8 mouse cellular contexts compared by ENCODE assay signal in the genomic region with DNA sequence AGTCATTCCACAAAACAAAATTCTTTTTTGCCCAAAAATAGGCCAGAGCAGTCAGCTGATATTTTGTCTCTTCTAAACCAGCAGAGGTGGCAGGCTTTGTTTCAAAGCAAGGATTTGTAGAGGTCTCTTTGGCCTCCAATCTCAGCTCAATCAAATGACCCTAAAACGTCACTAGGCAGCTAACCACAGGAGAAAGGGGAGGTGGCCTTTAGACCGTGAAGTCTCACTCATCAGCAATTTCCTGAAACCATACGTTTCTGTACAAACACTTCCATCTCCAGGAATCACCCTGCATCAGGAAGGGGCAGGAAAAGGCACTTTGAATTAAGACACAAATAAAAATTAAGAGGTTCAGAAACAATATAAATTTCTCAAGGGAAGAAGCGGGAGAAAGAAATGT. TPM values are rescaled to one million over a fixed set of nuclear protein-coding genes. Genes with fewer than 3 reads are reported as not detected.
A peak's percentile ranks its signal among the peaks of the same experiment; 100 is the strongest.
DNase-seq lines count a peak whose midpoint lies in the region; ATAC-seq and TF ChIP-seq lines count a peak whose summit lies in the region.

No protein-coding gene starts in this region.

- no peaks in the 10 kb centered on the region for H3K4me1 ChIP-seq in heart, embryonic 11.5 days (ENCODE audit: control insufficient read depth, insufficient read depth, low read length)
- H3K4me1 ChIP-seq in bone marrow, adult 2 months (ENCODE audit: control insufficient read depth, insufficient read depth, low read length) = peaks cover 2% of the 10 kb centered on the region; the same call in 1 of the 2 replicates
- peaks cover 19% of the 10 kb centered on the region for H3K4me1 ChIP-seq in forebrain, embryonic 15.5 days
- peaks cover 5% of the 10 kb centered on the region; the same call in 1 of the 2 replicates for H3K4me1 ChIP-seq in kidney, embryonic 16.5 days (ENCODE audit: insufficient read depth, low read length)

- no peak for DNase-seq in heart, postnatal 36 days
- no peak for DNase-seq in urinary bladder, postnatal 36 days (ENCODE audit: low spot score in 2 of 2)
- DNase-seq in thymus, postnatal 0 days (ENCODE audit: low spot score) = no peak

- no peaks in the 10 kb centered on the region for H3K27me3 ChIP-seq in heart, embryonic 11.5 days (ENCODE audit: control insufficient read depth, insufficient read depth, low read length)
- no peaks in the 10 kb centered on the region for H3K27me3 ChIP-seq in forebrain, embryonic 15.5 days
- H3K27me3 ChIP-seq in kidney, embryonic 16.5 days (ENCODE audit: insufficient read depth, low read length) = no peaks in the 10 kb centered on the region

- peak overlapping the region; percentile 50 for H3K4me3 ChIP-seq in heart, embryonic 11.5 days (ENCODE audit: low read depth, low read length)
- H3K4me3 ChIP-seq in bone marrow, adult 2 months (replicated peaks; ENCODE audit: control insufficient read depth, low read depth, low read length) = peak overlapping the region; percentile 97
- H3K4me3 ChIP-seq in forebrain, embryonic 15.5 days = peak overlapping the region; percentile 56
- peak overlapping the region; percentile 66 for H3K4me3 ChIP-seq in kidney, embryonic 16.5 days (ENCODE audit: low read length)

- no peak for TF ChIP-seq CTCF in bone marrow, adult 2 months (IDR thresholded peaks at IDR 0.05; ENCODE audit: control insufficient read depth, insufficient read depth, low read length)

- H3K27ac ChIP-seq in heart, embryonic 11.5 days (ENCODE audit: low read depth, low read length) = no peak overlapping the region
- H3K27ac ChIP-seq in bone marrow, adult 2 months (ENCODE audit: control insufficient read depth, insufficient read depth, low read depth, low read length, poor library complexity) = peak overlapping the region; percentile 83
- H3K27ac ChIP-seq in forebrain, embryonic 15.5 days (replicated peaks) = peak overlapping the region; percentile 68
- H3K27ac ChIP-seq in kidney, embryonic 16.5 days (ENCODE audit: low read length) = peak overlapping the region; percentile 78

- H3K9me3 ChIP-seq in heart, embryonic 11.5 days (replicated peaks; ENCODE audit: control insufficient read depth, low read length) = no peaks in the 10 kb centered on the region
- H3K9me3 ChIP-seq in forebrain, embryonic 15.5 days = no peaks in the 10 kb centered on the region
- no peaks in the 10 kb centered on the region for H3K9me3 ChIP-seq in kidney, embryonic 16.5 days (ENCODE audit: low read length)

- intact Hi-C loops in heart, postnatal 36 days (cut with DNase I) = loop anchor here (1.0 to 10.0 kb wide), 4 partner anchors 48 to 190 kb away; a partner anchor contains a TSS

- peak overlapping the region; percentile 52; the same call in 1 of the 2 replicates for H3K9ac ChIP-seq in heart, embryonic 11.5 days (ENCODE audit: low read depth, low read length)
- H3K9ac ChIP-seq in forebrain, embryonic 15.5 days (replicated peaks) = peak overlapping the region; percentile 59
- H3K9ac ChIP-seq in kidney, embryonic 16.5 days (replicated peaks; ENCODE audit: low read length) = peak overlapping the region; percentile 68

- no peak for ATAC-seq in heart, embryonic 11.5 days (replicated peaks; ENCODE audit: insufficient number of reproducible peaks, low FRiP score, low TSS enrichment)
- ATAC-seq in forebrain, embryonic 15.5 days (replicated peaks) = peak; percentile 30; the same call in 1 of the 2 replicates
- peak; percentile 69; the same call in 1 of the 2 replicates for ATAC-seq in kidney, embryonic 16.5 days (ENCODE audit: low FRiP score, low TSS enrichment)
- ATAC-seq in megakaryocyte progenitor cell, adult 5-6 weeks (replicated peaks; ENCODE audit: poor library complexity) = peak; percentile 44

- H3K36me3 ChIP-seq in heart, embryonic 11.5 days (ENCODE audit: control insufficient read depth, insufficient read depth, low read length) = no peaks in the 10 kb centered on the region
- no peaks in the 10 kb centered on the region for H3K36me3 ChIP-seq in forebrain, embryonic 15.5 days
- H3K36me3 ChIP-seq in kidney, embryonic 16.5 days (ENCODE audit: insufficient read depth, low read length) = peaks cover 7% of the 10 kb centered on the region; the same call in 1 of the 2 replicates

- 0% methylated on average over 4 of the region's 4 CpGs for WGBS in heart, embryonic 11.5 days (ENCODE audit: insufficient replicate concordance)
- 1% methylated on average over 4 of the region's 4 CpGs for WGBS in bone marrow, adult 2 months
- WGBS in forebrain, embryonic 15.5 days = 0% methylated on average over 4 of the region's 4 CpGs
- WGBS in kidney, embryonic 16.5 days = 0% methylated on average over 4 of the region's 4 CpGs

- TF ChIP-seq POLR2A in bone marrow, adult 2 months (IDR thresholded peaks at IDR 0.05; ENCODE audit: borderline replicate concordance, control insufficient read depth, low read depth, low read length) = no peak

- H3K4me2 ChIP-seq in heart, embryonic 11.5 days = peak overlapping the region; percentile 63
- peak overlapping the region; percentile 60 for H3K4me2 ChIP-seq in forebrain, embryonic 15.5 days (replicated peaks)
- H3K4me2 ChIP-seq in kidney, embryonic 16.5 days (replicated peaks; ENCODE audit: low read depth, low read length) = peak overlapping the region; percentile 54

RNA-seq across cellular contexts. Expression of a gene that starts 0.5 kb away (rescaled TPM):
- 51.2 and 58.0 TPM in 2 replicates for polyA plus RNA-seq in heart, embryonic 11.5 days (2014; fragmentation: Nextera tagmentation; extraction: Ambion mirVana)
- 10 to 100 TPM; 19.2 to 21.7 TPM for total RNA-seq in heart, postnatal 36 days (2021)
- 6.5 and 22.3 TPM in 2 replicates for polyA plus RNA-seq in bone marrow, adult 2 months (2011; ENCODE audit: insufficient read depth, insufficient read length, low replicate concordance, missing spikeins)
- polyA plus RNA-seq in forebrain, embryonic 15.5 days (2015; fragmentation: Nextera tagmentation; extraction: Ambion mirVana) = 32.7 and 33.8 TPM in 2 replicates
- 143 and 158 TPM in 2 replicates for polyA plus RNA-seq in kidney, embryonic 16.5 days (2015; fragmentation: Nextera tagmentation; extraction: Ambion mirVana)
- 25.0 and 25.4 TPM in 2 replicates for total RNA-seq in megakaryocyte progenitor cell, adult 5-6 weeks (2015)
- total RNA-seq in megakaryocyte progenitor cell, adult 5-6 weeks (2017) = 13.8 and 15.0 TPM in 2 replicates
- polyA plus RNA-seq in thymus, postnatal 0 days (2015; fragmentation: Nextera tagmentation; extraction: Ambion mirVana) = 19.5 TPM in 2 replicates

RNA-seq across cellular contexts. Expression of a gene that starts 11.9 kb away (rescaled TPM):
- polyA plus RNA-seq in heart, embryonic 11.5 days (2014; fragmentation: Nextera tagmentation; extraction: Ambion mirVana) = not detected in 2 replicates
- not detected for total RNA-seq in heart, postnatal 36 days (2021)
- polyA plus RNA-seq in bone marrow, adult 2 months (2011; ENCODE audit: insufficient read depth, insufficient read length, low replicate concordance, missing spikeins) = 11.6 TPM in 1 of 2 replicates, not detected in the other
- not detected in 2 replicates for polyA plus RNA-seq in forebrain, embryonic 15.5 days (2015; fragmentation: Nextera tagmentation; extraction: Ambion mirVana)
- polyA plus RNA-seq in kidney, embryonic 16.5 days (2015; fragmentation: Nextera tagmentation; extraction: Ambion mirVana) = not detected in 2 replicates
- total RNA-seq in megakaryocyte progenitor cell, adult 5-6 weeks (2015) = not detected in 2 replicates
- total RNA-seq in megakaryocyte progenitor cell, adult 5-6 weeks (2017) = not detected in 2 replicates
- polyA plus RNA-seq in thymus, postnatal 0 days (2015; fragmentation: Nextera tagmentation; extraction: Ambion mirVana) = 0.81 and 0.82 TPM in 2 replicates

RNA-seq across cellular contexts. Expression of a gene that starts 15.2 kb away (rescaled TPM):
- 8.5 and 9.0 TPM in 2 replicates for polyA plus RNA-seq in heart, embryonic 11.5 days (2014; fragmentation: Nextera tagmentation; extraction: Ambion mirVana)
- 1 to 10 TPM; 4.9 TPM for total RNA-seq in heart, postnatal 36 days (2021)
- 2.7 and 7.2 TPM in 2 replicates for polyA plus RNA-seq in bone marrow, adult 2 months (2011; ENCODE audit: insufficient read depth, insufficient read length, low replicate concordance, missing spikeins)
- 27.7 and 30.5 TPM in 2 replicates for polyA plus RNA-seq in forebrain, embryonic 15.5 days (2015; fragmentation: Nextera tagmentation; extraction: Ambion mirVana)
- polyA plus RNA-seq in kidney, embryonic 16.5 days (2015; fragmentation: Nextera tagmentation; extraction: Ambion mirVana) = 16.7 and 17.4 TPM in 2 replicates
- 7.6 and 10.1 TPM in 2 replicates for total RNA-seq in megakaryocyte progenitor cell, adult 5-6 weeks (2015)
- 11.2 and 11.7 TPM in 2 replicates for total RNA-seq in megakaryocyte progenitor cell, adult 5-6 weeks (2017)
- 14.4 and 14.5 TPM in 2 replicates for polyA plus RNA-seq in thymus, postnatal 0 days (2015; fragmentation: Nextera tagmentation; extraction: Ambion mirVana)

RNA-seq across cellular contexts. Expression of a gene that starts 44.4 kb away (rescaled TPM):
- polyA plus RNA-seq in heart, embryonic 11.5 days (2014; fragmentation: Nextera tagmentation; extraction: Ambion mirVana) = 9.4 and 14.9 TPM in 2 replicates
- 10 to 100 TPM; 23.1 to 27.3 TPM for total RNA-seq in heart, postnatal 36 days (2021)
- polyA plus RNA-seq in bone marrow, adult 2 months (2011; ENCODE audit: insufficient read depth, insufficient read length, low replicate concordance, missing spikeins) = 19.8 and 33.7 TPM in 2 replicates
- polyA plus RNA-seq in forebrain, embryonic 15.5 days (2015; fragmentation: Nextera tagmentation; extraction: Ambion mirVana) = 2.8 and 3.9 TPM in 2 replicates
- polyA plus RNA-seq in kidney, embryonic 16.5 days (2015; fragmentation: Nextera tagmentation; extraction: Ambion mirVana) = 17.0 and 17.8 TPM in 2 replicates
- total RNA-seq in megakaryocyte progenitor cell, adult 5-6 weeks (2015) = 22.8 and 28.2 TPM in 2 replicates
- 16.7 and 21.2 TPM in 2 replicates for total RNA-seq in megakaryocyte progenitor cell, adult 5-6 weeks (2017)
- 37.2 and 48.9 TPM in 2 replicates for polyA plus RNA-seq in thymus, postnatal 0 days (2015; fragmentation: Nextera tagmentation; extraction: Ambion mirVana)
